Mouse (Mus musculus) lung, postnatal 0 days (tissue): ENCODE results near the gene Grtp1.

ENCODE experiments used
- CTCF ChIP-seq: IDR thresholded peaks from 2 replicates; pipeline ENCODE4 v1.5.1; 2016; ENCODE audit warnings: antibody characterized with exemption, mild to moderate bottlenecking
- EP300 ChIP-seq: IDR thresholded peaks from 2 replicates; pipeline ENCODE4 v1.6.1; 2016; ENCODE audit warnings: antibody characterized with exemption, mild to moderate bottlenecking, control low read depth

DNA sequence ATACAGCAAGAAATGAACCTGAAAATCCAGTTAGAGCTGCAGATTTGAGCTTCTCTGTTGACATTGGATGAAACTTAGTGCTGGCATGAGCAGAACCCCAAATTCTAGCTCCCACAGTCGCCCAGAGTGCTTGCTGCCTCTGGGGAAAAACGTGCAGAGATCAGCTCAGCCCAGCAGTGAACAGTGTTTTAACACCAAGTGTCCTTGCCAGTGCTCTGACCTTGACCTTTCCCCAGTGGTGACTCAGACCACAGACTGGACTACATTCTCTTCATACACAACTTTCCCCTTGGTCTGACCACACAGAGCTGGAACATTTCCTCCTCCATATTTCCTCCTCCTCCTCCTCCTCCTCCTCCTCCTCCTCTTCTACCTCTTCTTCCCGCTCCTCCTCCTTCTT lies 1.6 kb upstream of the Grtp1 start:
- TF ChIP-seq CTCF: no peak
- no peak for TF ChIP-seq EP300
